Mouse (Mus musculus): ENCODE measurements at regions not wholly inside any gene's neighbourhood (a gene's known extent, or its start where the extent isn't known, plus 50 kb on each side); places are given as distances from the start of the nearest gene placed in this dataset.

DNA sequence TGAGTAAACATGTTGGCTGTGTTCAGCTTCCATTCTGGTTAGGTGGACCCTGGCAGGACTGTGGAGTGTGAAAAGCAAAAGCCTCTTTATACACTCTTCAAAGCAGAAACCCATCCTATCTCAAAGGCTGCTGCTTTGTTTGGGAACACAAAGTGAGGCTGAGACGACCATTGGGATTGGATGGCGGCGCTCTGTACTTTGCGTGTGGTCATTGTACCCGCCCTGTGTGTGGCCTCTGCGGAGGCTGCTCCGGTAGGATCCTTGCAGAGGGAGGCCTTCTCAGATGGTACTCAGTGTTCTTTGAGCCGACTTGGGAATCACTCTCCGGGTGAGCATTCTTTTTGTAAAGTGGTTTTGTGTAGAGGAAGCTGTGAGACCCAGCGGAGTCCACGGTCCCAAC is 786.8 kb downstream of the Bcl11a start:
- Histone ChIP-seq H3K27me3 (replicated peaks) (no peaks in the 10 kb centered on the region), H3K9me3 (no peaks in the 10 kb centered on the region), H3K36me3 (replicated peaks; ENCODE audit: low read length) (no peaks in the 10 kb centered on the region), H3K4me1 (no peaks in the 10 kb centered on the region), H3K4me3 (replicated peaks) (no peak overlapping the region)
- TF ChIP-seq GATA1 (IDR thresholded peaks at IDR 0.05; ENCODE audit: borderline replicate concordance, low read length) (no peak), FLI1 (IDR thresholded peaks at IDR 0.05; ENCODE audit: low read length) (no peak)

DNA sequence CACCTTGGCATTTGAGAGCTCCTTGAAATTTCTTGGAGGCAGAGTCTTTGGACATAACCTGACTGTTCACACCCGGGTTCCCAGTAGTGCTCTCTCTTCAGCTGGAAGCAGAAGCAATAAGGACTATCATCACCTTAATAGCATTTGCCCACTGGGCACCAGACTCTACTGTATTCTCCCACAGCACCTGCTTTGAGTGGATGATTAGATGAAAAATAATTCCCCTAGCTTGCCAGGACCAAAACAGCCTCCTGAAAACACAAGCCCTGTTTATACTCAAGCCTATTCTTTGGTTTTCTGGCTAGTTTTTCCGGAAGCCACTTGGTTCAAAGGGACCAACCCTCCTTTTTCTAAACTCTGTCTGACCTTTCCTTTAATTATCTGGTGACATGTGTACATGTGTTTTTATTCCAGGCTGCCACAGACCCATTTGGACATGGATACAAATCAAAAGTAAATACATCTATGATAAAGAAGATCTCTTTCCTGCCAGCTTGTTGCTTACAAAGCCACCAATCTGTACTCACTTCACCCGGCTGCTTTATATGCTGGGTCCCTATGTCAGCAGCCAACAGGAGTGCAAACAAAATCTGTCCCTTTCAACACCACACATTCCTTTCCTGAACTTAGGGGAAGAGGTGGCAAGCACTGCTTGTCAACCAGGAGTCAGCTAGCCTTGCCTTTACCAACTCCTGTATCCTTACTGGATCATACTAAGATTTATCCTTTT is 787.4 kb downstream of the Bcl11a start:
- Histone ChIP-seq H3K36me3 (replicated peaks; ENCODE audit: low read length) (no peaks in the 10 kb centered on the region), H3K27me3 (replicated peaks) (no peaks in the 10 kb centered on the region), H3K4me3 (replicated peaks) (no peak overlapping the region), H3K4me1 (no peaks in the 10 kb centered on the region), H3K9me3 (no peaks in the 10 kb centered on the region)
- TF ChIP-seq GATA1 (IDR thresholded peaks at IDR 0.05; ENCODE audit: borderline replicate concordance, low read length) (no peak), FLI1 (IDR thresholded peaks at IDR 0.05; ENCODE audit: low read length) (no peak)

Data from megakaryocyte, embryonic 14.5 days (primary cell).